Mouse (Mus musculus): ENCODE measurements around the gene Saa2. TPM values are rescaled to one million over a fixed set of nuclear protein-coding genes. Genes with fewer than 3 reads are reported as not detected.

The Saa2 gene
- polyA plus RNA-seq (2015; fragmentation: Nextera tagmentation; extraction: Ambion mirVana): not detected in 2 replicates

DNA sequence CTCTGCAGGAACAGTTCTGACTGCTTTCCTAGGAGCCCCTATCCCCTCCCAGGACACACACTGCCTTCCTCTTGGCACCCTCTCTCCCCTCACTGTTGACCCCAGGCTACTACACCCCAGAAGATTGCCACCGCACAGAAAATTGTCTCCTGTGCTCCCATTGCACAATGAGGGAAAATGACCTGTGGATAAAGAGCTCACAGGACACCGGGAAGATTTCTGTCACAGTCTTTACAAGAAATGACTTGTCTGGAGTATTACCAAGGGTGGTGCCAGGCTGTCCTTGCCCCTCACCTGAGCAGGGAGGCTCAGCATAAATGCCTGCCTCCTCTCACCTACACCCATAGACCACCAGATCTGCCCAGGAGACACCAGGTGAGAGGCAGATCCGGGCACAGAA is at the start of gene Saa2:
TSS of gene Saa2 (plus strand) at position 301 of the 400 bp plus-strand sequence.

DNA sequence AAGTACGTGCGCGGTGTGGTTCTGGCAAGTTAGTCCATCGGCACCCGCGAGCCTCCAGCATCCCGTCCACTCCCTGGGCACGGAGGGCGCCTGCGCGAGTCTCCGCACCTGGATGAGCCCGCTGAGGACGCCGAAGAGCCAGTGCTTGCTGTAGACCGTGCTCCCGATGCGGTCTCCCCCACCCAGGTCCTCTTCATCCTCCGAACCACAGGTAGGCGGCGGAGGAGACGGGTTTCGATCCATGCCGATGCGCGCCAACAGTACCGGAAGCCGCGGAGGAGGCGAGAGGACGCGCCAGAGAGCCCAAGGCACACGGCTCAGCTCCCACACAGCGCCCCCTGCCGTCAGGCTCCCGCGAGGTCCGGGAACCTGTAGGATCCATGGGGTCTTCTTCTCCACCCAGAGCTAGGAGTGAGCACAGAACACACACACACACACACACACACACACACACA is 41.2 kb upstream of the Saa2 start, which contains the start of gene Saal1:
TSS of gene Saal1 (minus strand) at position 291 of the 455 bp plus-strand sequence.

DNA sequence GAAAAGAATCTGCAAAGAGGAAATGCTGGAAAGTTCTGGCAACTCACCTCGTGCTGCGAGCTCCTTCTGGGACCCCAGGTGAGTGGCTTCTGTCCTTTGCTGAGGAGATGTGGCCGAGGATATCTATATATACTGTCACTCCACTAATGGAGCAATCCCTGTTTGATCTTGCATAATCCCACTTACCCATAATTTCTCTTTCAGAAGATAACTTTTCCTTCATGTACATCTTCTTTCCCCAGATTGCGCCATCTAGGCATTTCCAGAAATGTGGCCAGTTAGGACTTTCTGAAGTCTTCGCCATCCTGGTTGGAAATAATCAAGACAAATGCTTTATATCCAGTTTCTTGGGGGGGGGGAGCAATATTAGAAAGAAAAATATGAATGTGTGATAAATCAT is 36.0 kb upstream of the Saa2 start, which contains the start of gene Saa3:
TSS of gene Saa3 (minus strand) at position 101 of the 400 bp plus-strand sequence.

DNA sequence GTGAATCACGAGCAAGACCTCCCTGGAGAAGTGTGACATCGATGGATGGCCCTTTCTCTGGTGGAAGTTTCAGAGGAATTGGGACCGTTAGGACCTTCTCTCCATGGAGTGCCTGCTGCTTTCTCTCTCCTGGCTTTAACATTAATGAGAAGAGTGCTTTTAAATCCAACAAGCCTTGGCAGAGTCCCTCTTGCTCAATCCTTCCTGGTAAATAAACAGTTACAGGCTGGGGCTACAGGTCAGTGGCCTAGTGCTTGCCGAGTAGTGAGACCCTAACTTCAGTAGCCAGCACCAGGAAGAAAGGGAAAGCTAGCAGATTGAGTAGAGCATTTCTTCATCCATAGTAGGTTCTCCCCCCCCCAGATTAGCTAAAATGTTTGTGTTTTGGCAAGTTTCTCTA is 19.1 kb upstream of the Saa2 start, which contains the start of gene Saa4:
TSS of gene Saa4 (minus strand) at position 146 of the 400 bp plus-strand sequence.

DNA sequence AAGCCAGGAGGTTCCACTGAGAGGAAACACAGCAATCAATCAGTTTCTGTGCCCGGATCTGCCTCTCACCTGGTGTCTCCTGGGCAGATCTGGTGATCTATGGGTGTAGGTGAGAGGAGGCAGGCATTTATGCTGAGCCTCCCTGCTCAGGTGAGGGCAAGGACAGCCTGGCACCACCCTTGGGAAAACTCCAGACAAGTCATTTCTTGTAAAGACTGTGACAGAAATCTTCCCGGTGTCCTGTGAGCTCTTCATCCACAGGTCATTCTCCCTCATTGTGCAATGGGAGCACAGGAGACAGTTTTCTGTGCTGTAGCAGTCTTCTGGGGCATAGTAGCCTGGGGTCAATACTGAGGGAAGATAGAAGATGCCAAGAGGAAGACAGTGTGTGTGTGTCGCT is 8.7 kb upstream of the Saa2 start, which contains the start of gene Saa1:
TSS of gene Saa1 (minus strand) at position 101 of the 400 bp plus-strand sequence.

DNA sequence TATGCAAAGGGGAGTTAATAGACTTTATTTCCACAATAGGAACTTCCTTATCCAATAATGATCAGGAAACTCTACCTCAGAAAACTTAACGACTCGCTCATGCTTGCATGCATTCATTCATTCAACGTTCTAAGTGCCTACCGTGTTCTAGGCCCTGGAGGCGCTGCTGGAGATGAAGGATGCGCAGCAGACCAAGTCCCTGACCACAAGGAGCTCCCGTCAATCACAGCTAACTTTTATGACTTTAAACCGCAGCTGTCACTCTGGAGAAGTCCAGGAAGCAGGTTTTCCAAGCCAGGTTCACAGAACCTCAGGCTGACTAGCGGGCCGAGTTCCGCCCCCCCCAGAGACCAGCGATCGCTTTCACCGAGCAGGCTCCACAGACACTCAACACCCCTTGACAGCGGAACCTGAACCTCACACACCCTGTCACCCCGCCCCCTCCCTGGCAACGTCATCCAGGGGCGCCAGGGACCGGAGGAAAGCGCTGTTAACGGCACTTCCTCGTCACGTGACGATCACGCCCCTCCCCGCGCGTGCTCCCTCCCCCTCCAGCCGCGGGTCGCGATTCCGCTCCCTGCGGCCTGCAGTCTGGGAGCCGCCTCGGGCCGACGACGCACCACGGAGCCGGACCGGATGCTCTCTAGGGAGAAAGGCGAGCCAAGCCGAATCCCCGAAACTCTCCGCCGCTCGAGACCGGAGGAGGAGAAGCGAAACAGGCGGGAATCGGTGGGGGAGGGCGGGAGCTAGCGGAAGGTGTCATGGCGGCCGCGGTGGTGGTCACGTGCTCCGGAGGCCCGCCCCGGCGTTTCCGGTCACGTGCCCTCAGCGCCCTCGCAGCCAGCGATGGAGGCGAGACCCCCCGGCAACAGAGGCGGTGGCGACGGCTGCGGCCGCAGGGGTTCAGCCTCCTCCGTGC is 44.0 kb downstream of the Saa2 start, which contains the start of the genes Hps5 and Gtf2h1:
TSS of gene Hps5 (minus strand) at position 778 of the 919 bp plus-strand sequence.
TSS of gene Gtf2h1 (plus strand) at position 817 of the 919 bp plus-strand sequence.

Other genes with a start within 250 kb of the Saa2 start
- 6.3 and 9.4 TPM in 2 replicates for gene Sergef, start 112.0 kb upstream of the Saa2 start, polyA plus RNA-seq (2015; fragmentation: Nextera tagmentation; extraction: Ambion mirVana)
- 2.8 and 7.1 TPM in 2 replicates for gene Tph1, start 79.3 kb upstream of the Saa2 start, polyA plus RNA-seq (2015; fragmentation: Nextera tagmentation; extraction: Ambion mirVana)
- gene Saal1, start 41.1 kb upstream of the Saa2 start, polyA plus RNA-seq (2015; fragmentation: Nextera tagmentation; extraction: Ambion mirVana): 15.8 and 16.1 TPM in 2 replicates
- 0.75 and 1.3 TPM in 2 replicates for gene Saa3, start 36.1 kb upstream of the Saa2 start, polyA plus RNA-seq (2015; fragmentation: Nextera tagmentation; extraction: Ambion mirVana)
- gene Saa4, start 19.2 kb upstream of the Saa2 start, polyA plus RNA-seq (2015; fragmentation: Nextera tagmentation; extraction: Ambion mirVana): not detected in 2 replicates
- gene Saa1, start 8.8 kb upstream of the Saa2 start, polyA plus RNA-seq (2015; fragmentation: Nextera tagmentation; extraction: Ambion mirVana): not detected in 2 replicates
- gene Hps5, start 44.3 kb downstream of the Saa2 start, polyA plus RNA-seq (2015; fragmentation: Nextera tagmentation; extraction: Ambion mirVana): 6.0 and 7.1 TPM in 2 replicates
- gene Gtf2h1, start 44.3 kb downstream of the Saa2 start, polyA plus RNA-seq (2015; fragmentation: Nextera tagmentation; extraction: Ambion mirVana): 30.5 and 31.4 TPM in 2 replicates
- gene Ldha, start 89.7 kb downstream of the Saa2 start, polyA plus RNA-seq (2015; fragmentation: Nextera tagmentation; extraction: Ambion mirVana): 663 and 670 TPM in 2 replicates
- gene Ldhc, start 109.4 kb downstream of the Saa2 start, polyA plus RNA-seq (2015; fragmentation: Nextera tagmentation; extraction: Ambion mirVana): 0.54 and 0.59 TPM in 2 replicates
- gene Tsg101, start 168.2 kb downstream of the Saa2 start, polyA plus RNA-seq (2015; fragmentation: Nextera tagmentation; extraction: Ambion mirVana): 62.8 and 65.5 TPM in 2 replicates
- 5.1 and 5.6 TPM in 2 replicates for gene Uevld, start 206.7 kb downstream of the Saa2 start, polyA plus RNA-seq (2015; fragmentation: Nextera tagmentation; extraction: Ambion mirVana)
- not detected in 2 replicates for gene Gm9999, start 231.8 kb downstream of the Saa2 start, polyA plus RNA-seq (2015; fragmentation: Nextera tagmentation; extraction: Ambion mirVana)

All from spleen, postnatal 0 days (tissue).